Mouse (Mus musculus) frontal cortex, postnatal 10 days (tissue): ENCODE results near the gene Fam71f2.

Experiments used
- DNase-seq, 2 experiments: peaks; one replicate each; pipeline ENCODE4 v3.0.0; 2022; ENCODE audit warnings: low spot score in 2 of 2, mixed read lengths in 1 of 2

Gene Fam71f2

DNA sequence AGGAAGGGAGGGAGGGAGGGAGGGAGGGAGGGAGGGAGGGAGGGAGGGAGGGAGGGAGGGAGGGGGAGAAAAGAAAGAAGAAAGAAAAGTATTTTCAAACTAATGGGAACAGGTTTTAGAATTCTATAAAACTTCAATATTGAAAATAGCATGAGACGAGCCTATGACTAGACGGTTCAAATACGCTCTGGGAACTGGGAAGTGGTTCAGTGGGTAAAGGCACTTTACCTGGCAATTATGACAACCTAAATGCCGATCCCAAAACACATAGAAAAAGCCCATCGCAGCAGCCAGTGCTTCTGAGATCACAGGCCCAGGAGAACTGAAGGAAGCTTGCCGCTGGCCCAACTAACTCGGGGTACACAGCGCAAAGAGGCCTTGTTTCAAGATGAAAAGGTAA lies at the start of gene Fam71f2:
TSS of gene Fam71f2 (plus strand) at position 301 of the 400 bp plus-strand sequence.
- no peak for DNase-seq

DNA sequence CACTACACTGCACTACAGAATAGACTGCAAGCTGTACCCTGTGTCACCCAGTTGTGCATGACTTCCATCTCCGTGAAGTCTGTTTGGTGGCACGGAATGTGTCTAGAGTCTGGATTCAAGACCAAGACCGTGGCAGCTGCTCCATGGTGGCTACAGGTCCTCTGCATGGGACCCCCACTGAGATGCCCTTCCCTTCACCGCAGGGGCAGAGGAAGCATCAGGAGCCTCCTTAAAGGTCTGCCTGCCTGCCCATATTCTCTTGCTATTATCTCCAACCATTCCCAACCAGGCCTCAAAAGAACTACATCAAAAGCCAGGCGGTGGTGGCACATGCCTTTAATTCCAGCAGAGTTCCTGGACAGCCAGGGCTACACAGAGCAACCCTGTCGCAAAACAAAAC lies 49.0 kb upstream of the Fam71f2 start:
- DNase-seq = no peak

DNA sequence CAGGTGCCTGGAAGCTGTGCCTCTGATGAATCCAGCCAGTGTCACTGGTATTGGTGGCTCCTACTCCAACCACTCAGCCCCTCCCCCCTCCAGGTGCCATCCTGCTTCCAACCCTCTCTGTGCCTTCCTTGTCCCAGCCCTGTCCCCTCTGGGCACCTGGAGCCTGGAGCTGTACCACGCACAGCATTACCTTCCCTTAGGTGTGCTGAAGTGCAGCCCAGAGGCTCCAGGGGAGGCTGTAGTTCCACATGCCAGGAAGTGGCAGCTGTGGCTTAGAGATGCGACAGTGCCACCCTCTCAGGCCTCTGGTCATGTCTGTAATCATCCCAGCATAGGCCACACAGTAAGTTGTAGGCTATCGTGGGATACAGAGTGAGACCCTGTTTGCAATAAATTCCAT lies 47.6 kb upstream of the Fam71f2 start:
- no peak for DNase-seq

DNA sequence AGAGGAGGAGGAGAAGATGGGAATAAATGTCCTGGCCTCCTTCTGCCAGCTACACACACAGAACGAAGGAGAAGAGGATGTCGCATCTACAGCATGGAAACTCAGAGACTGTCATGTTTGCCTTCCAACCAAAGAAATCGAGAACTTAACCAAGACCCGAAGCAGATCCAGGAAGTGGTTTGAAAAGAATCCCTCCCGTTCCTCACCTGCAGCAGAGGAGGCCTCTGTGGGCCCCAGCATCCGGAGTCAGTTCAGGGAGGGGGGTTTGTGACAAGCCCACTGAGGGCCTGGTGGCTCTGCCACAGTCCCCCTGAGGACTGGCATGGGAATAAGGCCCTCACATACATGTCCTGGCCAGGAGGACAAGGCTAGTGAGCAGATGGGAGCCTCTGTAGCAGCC lies 47.1 kb upstream of the Fam71f2 start:
- DNase-seq = no peak

DNA sequence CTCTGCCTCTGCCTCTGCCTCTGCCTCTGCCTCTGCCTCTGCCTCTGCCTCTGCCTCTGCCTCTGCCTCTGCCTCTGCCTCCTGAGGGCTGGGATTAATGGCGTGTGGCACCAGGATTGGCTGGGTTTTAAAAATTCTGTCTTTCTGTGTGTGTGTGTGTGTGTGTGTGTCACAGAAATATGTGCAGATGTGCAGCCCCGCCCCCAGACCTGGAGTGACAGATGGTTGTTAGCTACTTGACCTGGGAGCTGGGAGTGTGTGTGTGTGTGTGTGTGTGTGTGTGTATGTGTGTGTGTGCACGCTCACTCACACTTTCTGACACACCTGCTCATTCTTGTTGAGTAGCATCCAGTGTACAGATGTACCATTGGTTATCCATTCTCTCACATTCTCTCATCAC lies 45.7 kb upstream of the Fam71f2 start:
- DNase-seq = no peak

DNA sequence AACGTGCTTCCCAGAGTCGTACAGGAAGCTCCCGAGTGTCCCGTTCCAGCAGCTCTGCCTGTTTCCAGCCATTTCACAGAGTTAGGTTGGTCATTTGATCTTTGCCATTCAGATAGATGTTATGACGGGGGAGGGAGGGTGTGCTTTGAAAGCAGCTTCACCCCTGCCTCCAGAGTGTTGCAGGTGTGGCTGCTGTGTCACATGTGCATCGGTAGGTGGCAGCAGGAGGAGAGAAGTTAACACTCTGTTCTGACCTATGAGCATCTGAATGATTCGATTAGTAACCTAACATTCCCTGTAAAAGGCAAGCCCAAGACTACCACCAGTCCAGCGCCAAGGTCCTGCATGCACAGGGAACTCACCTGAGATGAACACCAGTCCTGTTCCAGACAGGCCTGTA lies 45.1 kb upstream of the Fam71f2 start:
- no peak for DNase-seq

DNA sequence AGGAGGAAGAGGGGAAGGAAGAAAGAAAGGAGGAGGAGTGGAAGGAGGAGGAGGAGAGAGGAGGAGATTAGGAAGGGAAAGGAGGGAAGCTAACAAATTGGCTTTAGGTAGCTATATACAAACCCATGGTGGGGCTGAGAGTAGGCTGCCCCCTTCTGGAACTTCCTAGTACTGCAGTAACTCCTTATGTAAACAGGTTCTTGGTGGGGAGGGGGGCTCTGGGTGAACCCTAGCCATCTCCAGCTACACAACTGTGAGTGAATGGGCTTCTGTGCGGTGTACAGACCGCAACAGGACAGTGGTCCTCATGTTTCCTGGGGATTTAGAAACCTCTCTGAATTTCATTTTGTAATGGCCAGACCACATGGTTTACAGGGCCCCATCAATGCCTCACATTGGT lies 38.6 kb upstream of the Fam71f2 start:
- DNase-seq = no peak

DNA sequence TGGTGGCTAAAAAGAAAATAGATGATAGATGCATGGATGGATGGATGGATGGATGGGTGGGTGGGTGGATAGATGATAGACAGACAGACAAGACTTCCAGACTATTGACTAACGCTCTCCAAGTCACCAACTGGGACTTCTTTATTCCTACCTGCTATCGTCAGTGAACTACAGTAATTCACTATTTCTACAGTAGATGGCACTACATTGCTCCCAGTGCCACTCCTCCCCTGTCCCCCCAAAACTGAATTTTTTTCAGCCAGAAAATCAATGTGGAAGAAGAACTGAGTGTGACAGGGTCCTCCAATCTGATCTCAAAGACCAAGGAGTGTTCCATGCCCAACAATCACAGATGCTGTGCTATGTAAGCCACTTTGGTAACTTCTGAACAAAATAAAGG lies 37.7 kb upstream of the Fam71f2 start:
- no peak for DNase-seq

DNA sequence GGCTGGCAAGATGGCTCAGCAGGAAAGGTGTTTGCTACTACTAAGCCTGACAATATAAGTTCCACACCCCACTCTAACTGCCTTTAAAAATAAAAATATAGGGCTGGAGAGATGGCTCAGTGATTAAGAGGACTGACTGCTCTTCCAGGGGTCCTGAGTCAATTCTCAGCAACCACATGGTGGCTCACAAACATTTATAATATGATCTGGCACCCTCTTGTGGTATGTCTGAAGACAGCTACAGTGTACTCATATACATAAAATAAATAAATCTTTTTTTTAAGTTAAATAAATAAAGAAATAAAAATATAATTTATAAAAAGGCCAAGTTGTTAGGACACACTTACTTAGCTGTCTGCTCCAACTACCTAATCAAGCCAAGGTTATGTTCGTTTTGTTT lies 37.1 kb upstream of the Fam71f2 start:
- DNase-seq = no peak

DNA sequence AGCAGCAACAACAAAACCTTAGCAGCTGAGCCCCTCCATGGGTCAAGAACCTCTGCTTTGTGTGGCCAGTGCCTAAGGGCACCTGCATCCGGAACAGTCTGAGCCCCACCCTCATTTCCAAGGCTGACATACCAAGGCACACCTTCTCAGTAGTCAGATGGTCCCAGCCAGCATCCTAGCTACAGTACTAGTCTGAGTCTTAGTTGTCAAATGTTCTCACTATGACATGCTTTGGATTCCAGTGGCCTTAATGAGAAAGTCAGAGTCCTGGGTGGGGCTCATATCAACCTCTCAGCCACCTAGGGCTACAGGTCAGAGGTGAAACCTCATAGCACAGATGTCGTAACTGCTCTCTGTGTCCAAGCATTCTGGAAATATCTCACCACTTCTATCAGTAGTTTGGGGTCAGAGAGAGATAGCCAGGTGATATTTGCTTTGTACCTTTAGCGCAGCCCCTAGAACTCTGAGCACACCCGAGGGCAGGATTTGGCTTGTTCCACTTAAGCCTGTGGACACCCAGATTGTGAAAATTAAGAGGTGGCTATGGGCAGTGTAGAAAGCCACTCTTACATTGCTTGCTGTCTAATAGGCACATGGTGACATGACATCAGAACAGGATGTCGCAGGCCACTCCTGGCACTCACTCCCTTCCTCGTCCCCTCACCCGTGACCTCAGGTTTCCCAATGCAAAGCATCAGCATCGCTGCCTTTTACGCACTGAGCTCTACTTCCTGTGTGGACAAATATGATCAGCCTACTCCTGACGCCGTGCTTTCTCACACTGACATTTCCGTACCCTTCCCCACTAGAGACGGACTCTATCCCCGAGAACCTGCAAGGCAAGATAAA lies 33.9 kb upstream of the Fam71f2 start:
- no peak for DNase-seq

DNA sequence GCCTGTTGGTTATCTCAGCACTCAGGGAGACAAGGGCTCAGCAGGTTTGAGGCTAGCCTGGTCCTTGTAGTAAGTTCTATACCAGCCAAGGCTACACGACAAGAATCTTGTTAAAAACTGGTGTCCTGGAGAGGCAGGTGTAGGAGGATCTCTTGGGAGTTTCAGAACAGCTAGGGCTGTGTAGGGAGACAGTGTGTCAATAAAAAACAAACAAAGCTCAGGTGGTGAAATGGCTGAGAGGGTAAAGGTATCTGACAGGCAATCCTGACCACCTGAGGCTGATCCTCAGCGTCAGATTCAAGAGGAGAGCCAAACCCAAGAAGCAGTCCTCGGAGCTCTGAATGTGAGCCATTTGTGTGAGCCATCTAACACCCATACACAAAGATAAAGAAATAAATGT lies 33.2 kb upstream of the Fam71f2 start:
- no peak for DNase-seq

DNA sequence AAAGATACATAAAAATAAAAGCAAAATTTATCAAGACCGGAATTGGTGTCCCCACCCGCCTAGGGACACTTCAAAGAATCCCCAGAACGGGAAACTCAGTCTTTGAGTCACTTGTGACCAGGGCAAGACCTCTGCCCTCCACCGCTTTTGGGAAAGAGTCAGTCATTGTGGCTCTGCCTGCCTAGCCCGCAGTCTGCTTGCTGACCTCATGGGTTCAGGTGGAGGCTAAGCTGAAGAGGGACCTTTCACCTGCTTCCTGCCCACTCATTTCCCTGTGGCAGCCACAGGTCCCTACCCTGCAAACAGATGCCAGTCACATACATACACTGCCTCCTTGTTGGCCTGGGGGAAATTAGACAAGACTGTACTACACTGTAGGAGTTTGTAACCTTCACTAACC lies 32.8 kb upstream of the Fam71f2 start:
- no peak for DNase-seq

DNA sequence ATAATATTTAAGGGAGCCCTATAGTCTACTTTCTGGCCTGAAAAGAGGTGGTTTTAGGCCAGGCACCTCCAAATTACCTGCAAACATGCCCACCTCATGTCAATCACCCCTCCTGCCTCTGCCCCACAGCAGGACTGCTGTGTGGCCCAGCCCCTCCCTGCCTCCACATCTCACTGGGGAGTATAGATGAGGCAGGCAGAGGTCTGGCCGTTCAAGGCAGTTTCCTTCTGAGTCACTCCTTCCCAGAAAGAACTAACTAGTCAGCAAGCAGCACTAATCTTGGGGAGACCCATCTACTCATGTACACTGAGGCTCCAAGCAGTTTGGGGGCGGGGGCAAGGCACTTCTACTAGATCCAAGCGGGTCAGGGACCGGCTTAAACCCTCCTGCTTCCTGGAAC lies 32.3 kb upstream of the Fam71f2 start:
- no peak for DNase-seq

DNA sequence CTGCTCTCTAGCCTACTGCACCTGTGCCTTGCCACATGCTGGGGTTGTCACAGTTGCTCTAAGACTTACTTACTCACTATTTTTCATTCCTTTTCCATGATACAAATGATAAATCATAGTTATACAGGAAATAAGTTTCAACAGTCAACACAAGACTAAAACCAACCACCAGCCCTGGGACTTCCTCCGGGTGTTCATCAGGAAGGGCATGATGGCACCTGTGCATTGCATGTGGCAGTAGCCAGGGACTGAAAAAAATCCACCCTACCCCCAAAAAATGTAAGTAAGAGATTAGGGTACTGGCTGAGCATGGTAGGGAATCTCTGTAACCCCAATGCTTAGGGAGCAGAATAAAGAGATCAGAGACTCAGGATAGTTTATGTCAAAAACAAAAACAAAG lies 20.0 kb upstream of the Fam71f2 start:
- DNase-seq = no peak

DNA sequence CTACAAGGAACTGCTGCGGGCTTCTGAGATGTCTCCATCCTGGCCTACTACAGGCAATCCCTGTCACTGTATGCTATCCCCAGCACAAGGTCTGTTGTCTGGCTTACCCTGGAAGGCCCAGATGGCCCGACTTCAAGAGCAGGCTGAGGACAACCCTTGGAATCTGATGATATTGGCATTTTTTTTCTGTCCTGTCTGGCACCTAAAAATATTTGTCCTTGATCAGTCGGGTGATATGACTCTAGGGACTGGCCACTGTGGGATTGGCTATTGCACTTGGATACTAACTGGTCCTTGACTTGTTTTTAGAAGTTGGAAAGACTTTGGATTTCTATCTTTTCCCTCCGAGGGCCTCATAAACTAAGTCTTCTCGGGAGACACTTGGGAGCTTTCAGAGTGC lies 17.6 kb upstream of the Fam71f2 start:
- no peak for DNase-seq

DNA sequence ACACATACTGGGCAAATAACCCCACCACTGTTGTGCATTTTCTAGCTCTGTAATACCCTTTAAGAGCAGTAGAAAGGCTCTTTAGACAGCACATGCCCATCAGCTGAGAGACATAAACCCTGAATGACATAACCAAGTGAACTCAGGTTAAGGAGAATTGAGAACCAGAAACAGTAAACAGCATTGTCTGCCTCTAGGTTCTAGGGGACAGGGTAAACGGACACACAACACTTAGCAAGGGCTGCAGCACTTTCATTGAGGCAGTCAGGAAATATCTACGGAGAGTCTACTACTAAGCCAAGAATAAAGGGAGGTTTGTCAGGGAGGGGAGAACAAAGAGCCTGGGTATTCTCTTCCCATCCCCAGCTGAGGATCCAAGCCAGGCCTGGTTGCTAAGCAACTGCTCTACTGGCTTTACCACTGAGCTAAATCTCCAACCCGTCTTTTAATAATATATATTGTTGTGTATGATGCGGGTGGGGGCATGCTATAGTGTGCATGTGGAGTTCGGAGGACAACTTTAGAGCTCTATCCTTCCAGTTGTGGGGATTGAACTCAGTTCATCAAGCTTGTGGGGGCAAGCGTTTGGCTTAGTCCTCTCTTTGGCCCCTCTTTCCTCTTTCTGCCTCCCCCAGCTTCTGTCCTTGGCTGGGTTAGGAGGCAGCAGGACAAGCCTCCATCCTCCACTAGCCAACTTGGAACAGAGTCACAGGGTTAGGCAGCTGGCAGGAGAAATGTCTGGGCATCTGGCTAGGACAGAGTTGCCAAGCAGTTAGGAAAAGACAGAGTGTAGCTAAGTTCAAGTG lies 15.5 kb upstream of the Fam71f2 start:
- DNase-seq = peak; percentile 33 to 65

DNA sequence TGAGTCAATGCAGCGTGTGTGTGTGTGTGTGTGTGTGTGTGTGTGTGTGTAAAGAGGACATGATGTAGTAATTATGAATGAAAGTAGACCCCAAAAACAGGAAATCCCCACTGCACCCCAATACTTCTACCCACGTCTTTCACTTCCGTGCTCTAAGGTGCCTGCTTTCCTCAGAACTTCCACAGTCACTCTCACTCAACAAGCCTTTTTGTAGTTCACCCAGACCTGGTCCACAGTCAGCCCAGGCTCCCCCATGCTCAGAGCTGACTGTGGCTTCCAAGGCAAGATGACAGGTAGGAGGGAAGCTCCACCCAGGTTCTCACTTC lies 15.0 kb upstream of the Fam71f2 start:
- no peak for DNase-seq

DNA sequence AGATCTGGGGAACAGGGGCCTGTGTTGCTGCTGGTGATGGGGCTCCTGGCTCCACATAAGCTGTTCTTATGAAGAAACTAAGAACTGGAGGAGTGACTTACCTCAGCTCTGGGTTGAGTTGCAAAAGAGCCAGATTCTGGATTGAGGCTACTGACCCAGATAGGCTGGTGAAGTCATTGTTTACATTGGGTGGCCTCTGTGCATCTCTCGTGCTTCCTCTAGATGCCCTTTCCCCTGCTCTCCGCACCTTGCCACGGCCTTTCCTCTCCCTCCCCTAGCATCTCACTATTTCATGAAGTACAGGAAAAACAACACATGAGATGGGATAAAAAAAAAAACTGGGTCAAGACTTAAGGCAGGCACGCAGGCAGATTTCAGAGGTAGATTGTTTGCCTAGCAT lies 12.5 kb upstream of the Fam71f2 start:
- DNase-seq = no peak

DNA sequence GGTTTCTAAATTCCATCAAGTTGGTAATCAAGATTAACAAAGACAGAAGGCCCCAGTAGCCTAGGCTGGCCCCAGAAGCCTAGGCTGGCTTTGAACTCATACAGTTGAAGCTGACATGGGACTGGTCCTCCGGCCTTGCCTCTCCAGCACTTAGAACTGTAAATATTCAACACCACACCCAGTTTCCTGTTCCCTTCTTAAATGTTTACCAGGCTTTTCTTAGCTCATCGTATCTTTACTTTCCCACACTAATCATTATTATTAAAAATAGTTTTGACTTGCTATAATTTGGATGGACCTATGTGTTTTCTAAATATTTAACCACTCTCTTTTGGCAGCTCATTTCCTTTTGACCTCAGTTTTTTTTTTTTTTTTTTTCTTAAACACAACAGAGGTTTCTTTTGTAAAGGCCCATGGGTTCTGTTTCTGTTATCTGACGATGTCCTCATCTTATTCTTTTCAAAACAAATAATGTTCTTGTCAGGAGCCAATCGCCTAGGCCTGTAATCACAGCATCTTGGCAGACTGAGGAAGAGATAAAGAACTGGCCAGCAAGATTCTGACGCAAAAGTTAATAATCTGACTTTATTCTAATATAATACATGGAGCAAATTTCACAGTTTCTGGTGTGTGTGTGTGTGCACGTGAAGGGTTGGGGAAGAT lies 10.3 kb upstream of the Fam71f2 start:
- no peak for DNase-seq

DNA sequence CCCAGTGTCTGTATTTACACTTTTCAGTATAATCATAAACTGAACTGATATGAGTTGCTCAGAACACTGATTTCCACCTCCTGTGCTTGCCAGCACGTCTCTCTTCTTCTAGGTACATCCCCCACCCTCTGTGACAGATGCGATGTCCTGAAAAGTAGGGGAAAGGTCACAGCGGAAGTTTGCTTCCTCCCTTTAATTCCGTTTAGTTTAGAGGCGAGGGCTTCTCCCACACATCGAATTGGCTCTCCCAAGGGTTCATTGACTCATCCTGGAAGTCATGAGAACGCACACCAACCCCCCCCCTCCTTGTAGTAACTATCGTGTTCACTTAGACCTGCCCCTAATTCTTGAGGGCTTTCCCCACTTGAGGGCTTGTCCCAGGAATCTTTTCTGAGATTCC lies 8.4 kb upstream of the Fam71f2 start:
- no peak for DNase-seq

DNA sequence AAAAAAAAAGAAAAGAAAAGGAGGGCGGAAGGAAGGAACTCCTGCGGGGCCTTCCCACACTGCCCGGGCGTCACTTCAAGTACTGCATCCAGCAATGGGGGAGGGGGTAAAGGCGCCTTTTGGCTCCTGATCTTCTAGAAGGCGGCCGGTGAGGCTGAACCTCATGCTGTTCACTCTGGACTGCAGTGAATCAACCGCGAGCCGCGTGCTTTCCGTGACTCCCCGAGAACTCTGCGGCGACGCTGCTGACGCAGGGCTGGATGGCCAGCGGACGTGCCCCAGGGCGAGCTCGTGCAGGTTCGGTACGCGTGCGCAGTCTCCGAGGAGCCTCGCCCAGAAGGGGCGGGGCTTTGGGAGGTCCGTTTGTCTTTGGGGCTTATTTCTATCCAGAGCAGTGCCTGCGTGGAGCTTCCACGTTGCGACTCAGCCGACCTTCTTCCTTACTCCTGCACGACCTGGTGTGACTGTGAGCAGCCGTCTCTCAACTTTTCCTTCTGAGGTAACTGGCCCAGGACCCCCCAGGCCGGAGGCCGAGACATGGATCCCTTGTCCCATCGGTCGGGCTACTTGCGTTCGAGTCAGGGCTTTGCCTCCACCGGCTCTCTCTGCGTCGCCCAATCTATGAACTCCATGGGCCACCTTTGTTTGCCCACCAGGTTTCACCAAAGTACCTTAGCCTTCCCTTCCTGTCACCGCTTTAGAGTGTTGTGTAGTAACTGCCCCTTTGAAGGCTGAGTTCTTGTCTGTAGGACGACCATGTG lies 6.9 kb upstream of the Fam71f2 start, which contains the start of gene Hilpda:
TSS of gene Hilpda (plus strand) at position 177 of the 761 bp plus-strand sequence.
- peak; percentile 81 to 85 for DNase-seq

DNA sequence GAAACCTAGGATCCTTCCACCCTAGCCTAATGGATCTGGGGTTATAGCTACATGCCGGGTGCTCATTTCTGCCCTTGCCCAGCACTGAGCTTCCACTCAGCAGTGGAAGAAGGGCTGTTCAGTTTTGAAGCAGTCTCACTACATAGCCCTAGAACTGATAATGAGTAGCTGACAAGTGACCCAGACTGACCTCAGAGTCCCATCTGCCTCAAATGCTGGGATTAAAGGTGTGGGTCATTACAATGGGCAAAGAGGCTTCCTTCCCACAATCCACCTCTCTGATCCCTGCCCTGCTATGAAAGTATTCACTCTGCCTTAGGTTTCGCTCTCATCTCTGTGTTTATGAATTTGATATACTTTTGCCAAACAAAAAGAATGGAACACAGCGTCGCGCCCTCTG lies 2.6 kb upstream of the Fam71f2 start:
- DNase-seq = no peak
